Mouse (Mus musculus): ENCODE results near the gene Stac3.

DNA sequence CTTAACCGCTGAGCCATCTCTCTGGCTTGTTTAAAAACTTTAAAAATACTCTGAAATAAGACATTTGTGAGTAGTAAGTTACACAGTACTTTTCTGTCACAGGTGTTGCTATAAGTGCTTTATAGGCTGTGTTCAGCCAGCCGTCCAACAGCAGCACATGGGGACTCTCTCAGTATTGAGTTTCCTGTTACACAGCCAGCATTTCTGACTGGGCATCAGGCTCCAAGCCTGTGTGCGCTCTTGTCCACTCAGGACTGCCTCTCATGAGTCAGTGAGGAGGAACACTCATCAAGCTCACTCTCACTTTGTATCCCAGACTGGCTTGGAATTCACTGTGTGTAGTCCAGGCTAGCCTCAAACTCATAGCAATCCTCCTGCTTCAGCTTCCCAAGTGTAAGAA lies 5.3 kb upstream of the Stac3 start:
- TF ChIP-seq CTCF (IDR thresholded peaks at IDR 0.05; ENCODE audit: low read depth) (no peak), EP300 (IDR thresholded peaks at IDR 0.05; ENCODE audit: low read depth) (no peak)
